Mouse (Mus musculus): ENCODE results near the gene Tmem235. TPM values are rescaled to one million over a fixed set of nuclear protein-coding genes. Genes with fewer than 3 reads are reported as not detected.

Gene Tmem235
- total and polyA plus RNA-seq, 3 experiments, result not detected

DNA sequence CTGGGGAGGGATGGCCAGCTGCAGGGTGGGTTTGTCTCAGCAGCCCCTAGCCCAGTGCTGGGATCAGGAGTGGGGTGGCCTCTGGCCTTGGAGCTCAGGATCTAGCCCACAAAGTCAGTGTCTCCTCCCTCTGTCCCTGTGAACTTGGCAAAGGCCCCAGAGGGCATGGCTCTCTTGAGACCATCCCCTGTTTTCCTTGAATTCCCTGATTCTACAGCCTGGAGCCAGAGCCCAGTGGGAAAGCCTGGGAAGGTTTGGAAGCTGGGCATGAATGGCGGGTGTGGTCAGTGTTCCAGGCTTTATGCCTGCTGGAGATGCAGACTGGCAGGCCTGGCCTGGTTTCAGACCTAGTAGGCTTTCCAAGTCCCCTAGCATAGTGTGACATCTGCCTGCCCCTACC is 21.7 kb downstream of the Tmem235 start:
- Histone ChIP-seq H3K9me3 (replicated peaks; ENCODE audit: low read length) (no peaks in the 10 kb centered on the region), H3K4me1 (ENCODE audit: control insufficient read depth in 1 of 2, insufficient read depth in 2 of 2) (peaks cover 27 to 47% of the 10 kb centered on the region in 2 experiments), H3K4me2 (ENCODE audit: insufficient read depth, low read depth, poor library complexity, severe bottlenecking) (no peak overlapping the region), H3K27ac (ENCODE audit: insufficient read depth, low read depth) (no peak overlapping the region), H3K36me3 (replicated peaks in 1 of 2; ENCODE audit: control insufficient read depth in 1 of 2, insufficient read depth in 1 of 2, low read length in 1 of 2) (no peaks in the 10 kb centered on the region), H3K4me3 (replicated peaks in 1 of 3; ENCODE audit: low read depth in 2 of 3, low read length in 2 of 3, poor library complexity in 1 of 3) (no peak overlapping the region), H3K27me3 (replicated peaks) (peaks cover 86% of the 10 kb centered on the region), H3K9ac (ENCODE audit: insufficient read depth, low read depth) (no peak overlapping the region), H3K79me2 (replicated peaks; ENCODE audit: control insufficient read depth, extremely low read depth, insufficient read depth, poor library complexity, severe bottlenecking) (no peaks in the 10 kb centered on the region)
- in situ Hi-C loops (cut with MboI; ENCODE audit: low pct_ligation_motif_present, low pct_unique_long_range_greater_than_20kb, low sequenced_read_pairs), result no loop called here
- DNase-seq (ENCODE audit: extremely low read depth), result no peak
- TF ChIP-seq MAX (IDR thresholded peaks at IDR 0.05; ENCODE audit: low read length) (no peak), POLR2AphosphoS2 (IDR thresholded peaks at IDR 0.05; ENCODE audit: low read depth, low read length) (no peak), UBTF (IDR thresholded peaks at IDR 0.05; ENCODE audit: low read depth, low read length) (no peak), CHD1 (IDR thresholded peaks at IDR 0.05; ENCODE audit: low read depth, low read length) (no peak), SMC3 (IDR thresholded peaks at IDR 0.05; ENCODE audit: low read depth, low read length) (no peak), PAX5 (IDR thresholded peaks at IDR 0.05; ENCODE audit: low read length) (no peak), ZKSCAN1 (IDR thresholded peaks at IDR 0.05; ENCODE audit: borderline replicate concordance, low read depth, low read length) (no peak), CHD2 (IDR thresholded peaks at IDR 0.05; ENCODE audit: low read length) (no peak), ZNF384 (IDR thresholded peaks at IDR 0.05; ENCODE audit: low read depth, low read length) (no peak)
- dilution Hi-C loops (cut with MboI; ENCODE audit: extremely low pct_ligation_motif_present, extremely low pct_unique_long_range_greater_than_20kb, low sequenced_read_pairs), result no loop called here

DNA sequence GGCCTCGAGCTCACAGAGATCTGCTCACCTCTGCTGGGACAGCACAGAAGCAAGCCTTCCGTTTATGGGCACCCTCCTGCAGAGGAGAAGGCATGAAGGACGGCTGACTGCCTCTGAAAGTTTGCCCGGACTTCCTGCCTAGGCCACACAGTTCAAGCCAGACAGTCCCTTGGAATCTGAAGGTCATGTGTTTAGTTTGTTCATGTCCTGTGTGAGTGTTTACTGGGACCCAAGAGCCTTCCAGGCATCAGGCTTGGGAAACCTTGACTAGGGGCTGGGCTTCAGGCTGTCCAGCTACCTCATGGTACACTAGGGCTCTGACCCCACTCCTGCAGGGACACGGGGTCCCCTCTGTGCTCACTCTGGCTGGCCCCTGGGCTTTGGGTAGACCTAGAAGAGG is 25.4 kb downstream of the Tmem235 start:
- TF ChIP-seq IRF4 (IDR thresholded peaks at IDR 0.05; ENCODE audit: low read depth, low read length) (no peak), MXI1 (IDR thresholded peaks at IDR 0.05; ENCODE audit: low read depth, low read length) (no peak), ELF1 (IDR thresholded peaks at IDR 0.05; ENCODE audit: low read depth, low read length) (no peak), CTCF (conservative IDR thresholded peaks at IDR 0.05 in 1 of 2, IDR thresholded peaks at IDR 0.05 in 1 of 2; ENCODE audit: low read depth in 2 of 2, low read length in 2 of 2) (no peak), RCOR1 (conservative IDR thresholded peaks at IDR 0.05; ENCODE audit: low read depth, low read length) (no peak), TBP (conservative IDR thresholded peaks at IDR 0.05; ENCODE audit: low read depth, low read length) (no peak), ZNF384 (IDR thresholded peaks at IDR 0.05; ENCODE audit: low read depth, low read length) (no peak)
- H3K27ac ChIP-seq (ENCODE audit: insufficient read depth, low read depth), result no peak overlapping the region

More for the DNA sequence above, 25.4 kb downstream of the Tmem235 start:
- no peak for DNase-seq (ENCODE audit: extremely low read depth)
- peaks cover 92% of the 10 kb centered on the region for H3K27me3 ChIP-seq (replicated peaks)
- dilution Hi-C loops (cut with MboI; ENCODE audit: extremely low pct_ligation_motif_present, extremely low pct_unique_long_range_greater_than_20kb, low sequenced_read_pairs), result no loop called here
- peaks cover 7% of the 10 kb centered on the region for H3K9me3 ChIP-seq (replicated peaks; ENCODE audit: low read length)
- no peak overlapping the region for H3K4me2 ChIP-seq (ENCODE audit: insufficient read depth, low read depth, poor library complexity, severe bottlenecking)
- H3K79me2 ChIP-seq (replicated peaks; ENCODE audit: control insufficient read depth, extremely low read depth, insufficient read depth, poor library complexity, severe bottlenecking), result no peaks in the 10 kb centered on the region
- peaks cover 10 to 25% of the 10 kb centered on the region in 2 experiments for H3K4me1 ChIP-seq (ENCODE audit: control insufficient read depth in 1 of 2, insufficient read depth in 2 of 2)
- H3K4me3 ChIP-seq (replicated peaks in 1 of 3; ENCODE audit: low read depth in 2 of 3, low read length in 2 of 3, poor library complexity in 1 of 3), result no peak overlapping the region
- in situ Hi-C loops (cut with MboI; ENCODE audit: low pct_ligation_motif_present, low pct_unique_long_range_greater_than_20kb, low sequenced_read_pairs), result no loop called here
- H3K9ac ChIP-seq (ENCODE audit: insufficient read depth, low read depth), result no peak overlapping the region
- no peaks in the 10 kb centered on the region for H3K36me3 ChIP-seq (replicated peaks in 1 of 2; ENCODE audit: control insufficient read depth in 1 of 2, insufficient read depth in 1 of 2, low read length in 1 of 2)

Measured in CH12.LX (cell line).